Mouse (Mus musculus) kidney, embryonic 16.5 days (tissue): Measurements from ENCODE around the gene Fam19a2. TPM values are rescaled to one million over a fixed set of nuclear protein-coding genes. Genes with fewer than 3 reads are reported as not detected.

Source experiments
- ATAC-seq: fragments of 200-750 bp; cut with Nextera tagmentation; 2 replicates; pipeline ENCODE4 v1.8.0; 2017; ENCODE audit warnings: moderate TSS enrichment; ENCODE audit not compliant: low FRiP score, low TSS enrichment
- H3K27ac ChIP-seq: fragments of 300-500 bp; sonication (generic); 2 replicates; pipeline ENCODE4 v1.5.1; 2014; ENCODE audit warnings: low read length
- H3K27me3 ChIP-seq: fragments of 300-500 bp; sonication (generic); 2 replicates; pipeline ENCODE4 v1.6.1; 2014; ENCODE audit warnings: low read length, control low read depth, mixed read lengths; ENCODE audit not compliant: insufficient read depth
- H3K36me3 ChIP-seq: fragments of 300-500 bp; sonication (generic); 2 replicates; pipeline ENCODE4 v1.6.1; 2014; ENCODE audit warnings: low read length, control low read depth, mixed read lengths; ENCODE audit not compliant: insufficient read depth
- H3K4me1 ChIP-seq: fragments of 300-500 bp; sonication (generic); 2 replicates; pipeline ENCODE4 v1.6.1; 2014; ENCODE audit warnings: low read length, control low read depth, mixed read lengths; ENCODE audit not compliant: insufficient read depth
- H3K4me2 ChIP-seq: fragments of 300-500 bp; sonication (generic); replicated peaks from 2 replicates; pipeline ENCODE4 v1.6.1; 2014; ENCODE audit warnings: low read depth, low read length
- H3K4me3 ChIP-seq: fragments of 300-500 bp; sonication (generic); 2 replicates; pipeline ENCODE4 v1.5.1; 2014; ENCODE audit warnings: mild to moderate bottlenecking, low read length
- H3K9ac ChIP-seq: fragments of 300-500 bp; sonication (generic); replicated peaks from 2 replicates; pipeline ENCODE4 v1.6.1; 2014; ENCODE audit warnings: low read length
- H3K9me3 ChIP-seq: fragments of 300-500 bp; sonication (generic); 2 replicates; pipeline ENCODE4 v1.6.1; 2016; ENCODE audit warnings: low read length, control low read depth
- WGBS: fragments of 180-500 bp; shearing (Covaris S2); extraction: QIAGEN DNeasy Blood & Tissue Kit; methylation state at CpG from one replicate; pipeline ENCODE4 v1.1.7; 2014; 5-methylcytosine and 5-hydroxymethylcytosine counted together
- polyA plus RNA-seq: library from polyadenylated mRNA; unstranded; fragments of >200 nt; fragmentation: Nextera tagmentation; extraction: Ambion mirVana; gene quantifications from 2 replicates; pipeline ENCODE4 v1.2.1, GENCODE M21; 2015

Gene Fam19a2
- polyA plus RNA-seq, 1 experiment from 2014 or later, result 2.9 TPM

GRCm38 (mm10) chr10:123579012-123579411 is 315.2 kb downstream of the Fam19a2 start:
- Histone ChIP-seq H3K9ac (no peak overlapping the region), H3K9me3 (no peaks in the 10 kb centered on the region), H3K4me2 (no peak overlapping the region), H3K36me3 (no peaks in the 10 kb centered on the region), H3K27me3 (no peaks in the 10 kb centered on the region), H3K4me3 (no peak overlapping the region), H3K27ac (no peak overlapping the region), H3K4me1 (no peaks in the 10 kb centered on the region)
- 65% methylated on average over 2 of the region's 2 CpGs for WGBS
- ATAC-seq, result no peak

GRCm38 (mm10) chr10:123595043-123595442 is 331.2 kb downstream of the Fam19a2 start:
- Histone ChIP-seq H3K27ac (no peak overlapping the region), H3K4me1 (no peaks in the 10 kb centered on the region), H3K4me2 (no peak overlapping the region), H3K9ac (no peak overlapping the region), H3K4me3 (no peak overlapping the region), H3K36me3 (no peaks in the 10 kb centered on the region), H3K9me3 (no peaks in the 10 kb centered on the region), H3K27me3 (no peaks in the 10 kb centered on the region)
- no peak for ATAC-seq

DNA sequence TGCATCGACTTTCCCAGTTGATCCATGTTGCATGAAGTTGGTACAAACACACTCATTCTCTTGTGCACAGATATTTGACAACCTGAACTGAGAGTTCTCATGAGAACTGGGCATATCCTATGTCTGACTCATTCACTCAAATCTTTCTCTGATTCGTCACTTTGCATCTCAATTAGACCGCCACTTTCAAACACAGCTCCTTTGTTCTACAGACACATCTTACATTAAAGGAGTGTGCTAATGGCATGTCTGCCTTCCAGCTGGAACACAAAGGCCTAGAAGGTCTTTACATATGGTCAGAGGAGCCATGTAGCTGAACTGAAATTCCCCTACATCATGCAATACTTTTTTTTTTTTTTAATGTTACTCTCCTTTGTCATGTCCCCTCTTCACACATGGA is 333.3 kb downstream of the Fam19a2 start:
- Histone ChIP-seq H3K4me1 (no peaks in the 10 kb centered on the region), H3K9me3 (no peaks in the 10 kb centered on the region), H3K27ac (no peak overlapping the region), H3K4me3 (no peak overlapping the region), H3K27me3 (no peaks in the 10 kb centered on the region), H3K4me2 (no peak overlapping the region), H3K36me3 (no peaks in the 10 kb centered on the region), H3K9ac (no peak overlapping the region)
- 84% methylated on average over 3 of the region's 3 CpGs for WGBS
- ATAC-seq, result no peak

DNA sequence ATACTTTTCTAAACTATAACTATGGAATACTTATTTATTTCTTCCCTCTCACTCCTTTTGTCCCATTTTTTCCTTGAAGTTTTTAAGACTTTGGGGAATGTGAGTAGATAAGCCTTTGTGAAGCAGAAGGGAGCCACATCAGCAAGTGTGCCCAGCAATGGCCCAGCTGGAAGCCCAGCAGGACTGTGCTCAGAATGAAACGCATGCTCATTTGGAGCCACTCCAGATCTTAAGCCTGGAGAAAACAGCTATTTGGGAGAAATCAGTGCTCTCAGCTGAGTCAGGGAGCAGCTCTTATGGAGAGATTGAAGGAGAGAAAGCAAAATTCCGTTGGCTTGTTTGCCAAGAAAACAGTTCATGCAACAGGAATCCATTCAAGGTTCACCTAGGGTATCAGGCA is 341.9 kb downstream of the Fam19a2 start:
- Histone ChIP-seq H3K9ac (no peak overlapping the region), H3K4me3 (no peak overlapping the region), H3K27ac (no peak overlapping the region), H3K27me3 (no peaks in the 10 kb centered on the region), H3K4me2 (no peak overlapping the region), H3K36me3 (no peaks in the 10 kb centered on the region), H3K9me3 (peaks cover 4% of the 10 kb centered on the region; the same call in 1 of the 2 replicates), H3K4me1 (no peaks in the 10 kb centered on the region)
- no peak for ATAC-seq
- 64% methylated on average over 2 of the region's 2 CpGs for WGBS

- Histone ChIP-seq H3K36me3 (no peaks in the 10 kb centered on the region), H3K27me3 (no peaks in the 10 kb centered on the region), H3K9ac (no peak overlapping the region), H3K4me3 (no peak overlapping the region), H3K27ac (no peak overlapping the region), H3K4me1 (no peaks in the 10 kb centered on the region), H3K9me3 (no peaks in the 10 kb centered on the region), H3K4me2 (no peak overlapping the region)
- ATAC-seq, result no peak
- 87% methylated on average over 2 of the region's 2 CpGs for WGBS
Measured at GRCm38 (mm10) chr10:123626691-123627090, 362.9 kb downstream of the Fam19a2 start.

GRCm38 (mm10) chr10:123629248-123629744 is 365.5 kb downstream of the Fam19a2 start:
- WGBS, result 73% methylated on average over 5 of the region's 5 CpGs
- H3K4me1 ChIP-seq, result no peaks in the 10 kb centered on the region

DNA sequence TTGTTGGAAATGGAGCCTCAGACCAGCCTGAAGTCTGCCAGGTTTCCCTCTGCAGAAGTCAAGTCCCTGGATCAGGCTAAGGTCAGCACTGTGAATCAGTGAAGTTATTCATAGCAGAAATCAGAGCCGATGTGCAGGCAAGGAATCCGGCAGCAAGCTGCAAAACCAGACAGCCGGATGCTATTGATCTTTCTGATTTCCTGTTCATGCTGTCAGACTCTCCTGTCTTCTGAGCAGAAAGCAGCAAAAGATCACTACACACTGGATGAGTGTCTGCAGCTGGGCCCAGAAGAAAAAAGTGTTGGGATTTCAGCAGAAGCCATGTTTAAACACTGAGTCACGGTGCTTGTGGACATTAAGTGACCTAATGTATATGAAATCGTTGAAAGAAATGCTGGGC is 368.2 kb downstream of the Fam19a2 start:
- Histone ChIP-seq H3K4me3 (no peak overlapping the region), H3K4me1 (no peaks in the 10 kb centered on the region), H3K27ac (no peak overlapping the region), H3K9ac (no peak overlapping the region), H3K36me3 (no peaks in the 10 kb centered on the region), H3K9me3 (no peaks in the 10 kb centered on the region), H3K4me2 (no peak overlapping the region), H3K27me3 (no peaks in the 10 kb centered on the region)
- 41% methylated on average over 5 of the region's 5 CpGs for WGBS
- peak; percentile 61; the same call in 1 of the 2 replicates for ATAC-seq

More at GRCm38 (mm10) chr10:123629248-123629744, 365.5 kb downstream of the Fam19a2 start:
- no peak overlapping the region for H3K27ac ChIP-seq
- H3K9me3 ChIP-seq, result no peaks in the 10 kb centered on the region
- H3K9ac ChIP-seq, result no peak overlapping the region
- no peak overlapping the region for H3K4me2 ChIP-seq
- H3K4me3 ChIP-seq, result no peak overlapping the region
- no peaks in the 10 kb centered on the region for H3K36me3 ChIP-seq
- no peak for ATAC-seq
- H3K27me3 ChIP-seq, result no peaks in the 10 kb centered on the region

DNA sequence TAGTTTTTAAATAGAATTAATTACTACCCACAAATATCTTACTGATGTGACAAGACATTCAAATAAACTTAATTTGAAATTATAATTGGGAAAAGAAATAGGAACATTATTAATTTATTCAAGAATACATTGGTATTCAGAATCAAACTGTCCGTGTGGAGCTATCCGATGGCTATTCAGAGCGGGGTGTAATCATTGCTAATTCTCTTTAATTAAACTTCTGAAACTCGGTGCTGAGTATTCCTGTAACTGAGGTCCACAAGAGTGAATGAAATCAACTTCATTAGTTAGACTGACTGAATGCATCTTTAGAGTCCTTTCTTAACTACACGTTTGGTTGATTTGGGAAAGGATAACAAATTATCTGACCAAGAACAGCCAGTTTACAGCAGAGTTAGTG is 372.9 kb downstream of the Fam19a2 start:
- no peaks in the 10 kb centered on the region for H3K36me3 ChIP-seq
- H3K27ac ChIP-seq, result no peak overlapping the region
- no peak overlapping the region for H3K9ac ChIP-seq
- ATAC-seq, result no peak
- 86% methylated on average over 5 of the region's 5 CpGs for WGBS
- H3K4me3 ChIP-seq, result no peak overlapping the region
- H3K27me3 ChIP-seq, result no peaks in the 10 kb centered on the region
- no peak overlapping the region for H3K4me2 ChIP-seq
- H3K4me1 ChIP-seq, result no peaks in the 10 kb centered on the region
- no peaks in the 10 kb centered on the region for H3K9me3 ChIP-seq

GRCm38 (mm10) chr10:123637496-123637895 is 373.7 kb downstream of the Fam19a2 start:
- no peak overlapping the region for H3K4me2 ChIP-seq
- no peaks in the 10 kb centered on the region for H3K9me3 ChIP-seq
- no peak overlapping the region for H3K4me3 ChIP-seq
- no peaks in the 10 kb centered on the region for H3K4me1 ChIP-seq
- H3K36me3 ChIP-seq, result no peaks in the 10 kb centered on the region
- no peaks in the 10 kb centered on the region for H3K27me3 ChIP-seq
- no peak overlapping the region for H3K27ac ChIP-seq
- no peak overlapping the region for H3K9ac ChIP-seq
- ATAC-seq, result no peak

GRCm38 (mm10) chr10:123645568-123645967 is 381.8 kb downstream of the Fam19a2 start:
- no peaks in the 10 kb centered on the region for H3K9me3 ChIP-seq
- 90% methylated on average over 4 of the region's 4 CpGs for WGBS
- no peak overlapping the region for H3K27ac ChIP-seq
- no peak overlapping the region for H3K9ac ChIP-seq
- H3K36me3 ChIP-seq, result no peaks in the 10 kb centered on the region
- no peaks in the 10 kb centered on the region for H3K27me3 ChIP-seq
- ATAC-seq, result no peak
- H3K4me2 ChIP-seq, result no peak overlapping the region
- no peaks in the 10 kb centered on the region for H3K4me1 ChIP-seq
- no peak overlapping the region for H3K4me3 ChIP-seq
